Mouse (Mus musculus) testis, adult 2 months (tissue): ENCODE results near the gene Sorcs2. TPM values are rescaled to one million over a fixed set of nuclear protein-coding genes. Genes with fewer than 3 reads are reported as not detected.

Experiments used
- H3K27ac ChIP-seq: fragments of 200-500 bp; 2 replicates; pipeline ENCODE4 v1.5.1; 2012; ENCODE audit warnings: low read depth, low read length; ENCODE audit not compliant: control insufficient read depth, insufficient read depth
- H3K27me3 ChIP-seq: fragments of 200-500 bp; 2 replicates; pipeline ENCODE4 v1.6.1; 2012; ENCODE audit warnings: mild to moderate bottlenecking, low read length, moderate library complexity; ENCODE audit not compliant: control insufficient read depth, insufficient read depth
- H3K36me3 ChIP-seq: fragments of 200-500 bp; 2 replicates; pipeline ENCODE4 v1.6.1; 2012; ENCODE audit warnings: mild to moderate bottlenecking, low read length; ENCODE audit not compliant: control insufficient read depth, insufficient read depth
- H3K4me1 ChIP-seq: fragments of 200-500 bp; 2 replicates; pipeline ENCODE4 v1.6.1; 2012; ENCODE audit warnings: low read length; ENCODE audit not compliant: control insufficient read depth, insufficient read depth
- H3K4me3 ChIP-seq: fragments of 200-500 bp; 2 replicates; pipeline ENCODE4 v1.5.1; 2012; ENCODE audit warnings: low read depth, mild to moderate bottlenecking, low read length, moderate library complexity, mixed read lengths; ENCODE audit not compliant: control insufficient read depth
- CTCF ChIP-seq: fragments of 200-500 bp; IDR thresholded peaks from 2 replicates; pipeline ENCODE4 v1.5.1; 2012; ENCODE audit warnings: low read depth, mild to moderate bottlenecking, inconsistent platforms, low read length, moderate library complexity; ENCODE audit not compliant: control insufficient read depth, insufficient read depth, insufficient replicate concordance
- POLR2A ChIP-seq: fragments of 200-500 bp; IDR thresholded peaks from 2 replicates; pipeline ENCODE4 v1.6.1; 2012; ENCODE audit warnings: low read depth, mild to moderate bottlenecking, inconsistent platforms, low read length, moderate library complexity; ENCODE audit not compliant: control insufficient read depth
- polyA plus RNA-seq: library from polyadenylated mRNA; depleted of rRNA; stranded (reverse); fragments of >200 nt; gene quantifications from 2 replicates; pipeline ENCODE4 v1.2.3, GENCODE M21; 2012

The Sorcs2 gene
- polyA plus RNA-seq, 1 experiment = 13.8 TPM

DNA sequence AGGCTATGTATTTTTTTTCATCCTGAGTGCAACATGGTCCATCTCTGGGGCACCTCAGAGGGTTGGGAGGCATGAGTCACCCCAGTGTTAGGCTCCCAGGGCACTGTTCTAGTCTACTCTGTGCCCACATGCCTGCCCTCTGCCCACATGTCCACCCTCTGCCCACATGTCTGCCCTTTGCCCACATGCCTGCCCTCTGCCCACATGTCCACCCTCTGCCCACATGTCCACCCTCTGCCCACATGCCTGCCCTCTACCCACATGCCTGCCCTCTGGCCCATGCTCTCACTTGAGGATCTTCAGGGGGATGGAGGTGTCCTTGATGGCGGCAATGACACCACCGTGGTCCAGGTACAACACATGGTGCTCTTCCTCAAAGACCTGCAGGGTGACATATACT is 354.8 kb downstream of the Sorcs2 start:
- TF ChIP-seq POLR2A (no peak), CTCF (no peak)
- Histone ChIP-seq H3K27me3 (no peaks in the 10 kb centered on the region), H3K4me3 (no peak overlapping the region), H3K27ac (no peak overlapping the region), H3K36me3 (no peaks in the 10 kb centered on the region), H3K4me1 (peaks cover 2% of the 10 kb centered on the region; the same call in 1 of the 2 replicates)

GRCm38 (mm10) chr5:36041756-36042155 is 356.2 kb downstream of the Sorcs2 start:
- Histone ChIP-seq H3K4me1 (peaks cover 2% of the 10 kb centered on the region; the same call in 1 of the 2 replicates), H3K27ac (no peak overlapping the region), H3K27me3 (no peaks in the 10 kb centered on the region), H3K36me3 (no peaks in the 10 kb centered on the region), H3K4me3 (no peak overlapping the region)
- TF ChIP-seq POLR2A (no peak), CTCF (no peak)

DNA sequence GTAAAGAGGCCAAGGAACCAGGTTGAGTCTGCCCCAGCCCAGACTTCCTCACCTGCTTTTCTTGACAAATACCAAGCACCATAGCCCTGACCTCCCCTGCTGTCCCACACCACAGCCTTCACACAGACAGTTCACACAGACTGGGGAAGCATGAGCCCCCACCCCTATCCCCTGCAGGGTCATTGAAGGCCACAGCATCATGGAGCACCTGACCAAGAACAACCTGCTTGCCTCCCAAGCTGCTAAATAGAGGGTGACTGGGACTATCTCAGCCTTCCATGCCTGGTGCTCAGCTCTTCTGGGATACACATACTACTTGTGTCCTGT is 356.7 kb downstream of the Sorcs2 start:
- Histone ChIP-seq H3K27me3 (no peaks in the 10 kb centered on the region), H3K4me1 (peaks cover 2% of the 10 kb centered on the region; the same call in 1 of the 2 replicates), H3K4me3 (no peak overlapping the region), H3K27ac (no peak overlapping the region), H3K36me3 (no peaks in the 10 kb centered on the region)
- TF ChIP-seq POLR2A = no peak
- no peak for TF ChIP-seq CTCF

DNA sequence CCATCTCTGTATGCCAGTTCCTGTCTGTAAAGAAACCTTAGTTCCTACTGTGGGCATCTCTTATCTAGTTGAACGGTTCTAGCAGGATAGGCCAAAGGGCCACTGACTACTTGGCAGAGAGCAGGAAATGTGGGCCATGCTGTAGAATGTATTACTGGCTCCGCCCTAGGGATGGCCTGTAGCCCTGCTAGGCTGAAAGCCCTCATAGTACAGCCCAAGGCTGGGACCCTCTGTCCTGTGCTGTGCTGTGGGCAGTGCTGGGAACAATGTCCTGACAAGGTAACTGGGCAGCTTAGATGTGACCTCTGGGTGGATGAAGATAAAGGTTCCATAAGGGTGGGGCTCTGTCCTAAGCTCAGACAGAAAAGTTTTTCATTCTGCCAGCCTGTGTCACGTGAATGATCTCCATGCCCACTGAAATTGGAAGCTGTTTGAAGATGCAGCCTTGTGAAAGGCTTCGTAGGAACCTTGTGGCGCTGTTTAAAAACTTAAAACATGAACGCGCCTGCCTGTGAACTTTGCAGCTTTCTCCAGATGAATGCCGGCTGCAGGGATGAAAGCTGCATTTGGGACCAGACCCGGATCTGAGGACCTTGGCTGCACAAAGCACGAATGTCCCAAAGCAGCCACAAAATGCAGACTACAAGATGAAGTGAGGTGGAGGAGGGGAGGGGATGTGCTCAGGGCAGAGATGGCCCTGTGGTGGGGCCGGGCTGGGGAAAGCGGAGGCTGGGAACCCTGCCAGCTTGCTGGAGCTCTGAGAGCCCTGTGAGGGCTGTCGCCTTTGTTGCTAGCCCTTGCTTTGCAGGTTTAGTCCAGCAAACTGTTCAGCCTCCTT is 357.3 kb downstream of the Sorcs2 start:
- H3K4me1 ChIP-seq = peaks cover 2% of the 10 kb centered on the region; the same call in 1 of the 2 replicates
- H3K4me3 ChIP-seq = no peak overlapping the region
- TF ChIP-seq CTCF (no peak), POLR2A (no peak)
- H3K27me3 ChIP-seq = no peaks in the 10 kb centered on the region
- H3K36me3 ChIP-seq = no peaks in the 10 kb centered on the region
- H3K27ac ChIP-seq = no peak overlapping the region

DNA sequence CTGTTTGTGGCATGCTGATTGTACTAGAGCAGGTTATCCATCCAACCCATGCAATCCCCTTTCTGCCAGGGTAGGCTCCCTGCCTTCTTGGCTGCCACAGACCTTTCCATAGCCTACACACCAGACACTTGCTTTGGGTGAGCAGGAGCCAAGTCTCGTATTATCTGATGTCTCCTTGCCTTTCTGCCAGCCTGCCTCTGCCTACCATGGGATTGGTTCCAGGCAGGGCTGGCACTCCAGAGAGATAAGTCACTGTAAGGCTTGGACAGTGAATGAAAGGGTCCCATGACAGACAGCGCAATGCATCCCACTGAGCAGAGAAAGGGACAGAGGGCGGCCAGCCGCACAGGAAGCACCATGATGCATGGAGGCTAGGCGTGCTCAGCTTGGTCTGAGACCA is 358.3 kb downstream of the Sorcs2 start:
- Histone ChIP-seq H3K4me1 (peaks cover 2% of the 10 kb centered on the region; the same call in 1 of the 2 replicates), H3K27me3 (no peaks in the 10 kb centered on the region), H3K4me3 (no peak overlapping the region), H3K36me3 (no peaks in the 10 kb centered on the region), H3K27ac (no peak overlapping the region)
- TF ChIP-seq CTCF (no peak), POLR2A (no peak)

GRCm38 (mm10) chr5:36033531-36034426 is 364.2 kb downstream of the Sorcs2 start:
- H3K4me1 ChIP-seq = no peaks in the 10 kb centered on the region
- H3K27ac ChIP-seq = no peak overlapping the region
- H3K36me3 ChIP-seq = no peaks in the 10 kb centered on the region
- TF ChIP-seq CTCF (peak; percentile 62; the same call in 1 of the 2 replicates), POLR2A (no peak)
- no peak overlapping the region for H3K4me3 ChIP-seq
- no peaks in the 10 kb centered on the region for H3K27me3 ChIP-seq

DNA sequence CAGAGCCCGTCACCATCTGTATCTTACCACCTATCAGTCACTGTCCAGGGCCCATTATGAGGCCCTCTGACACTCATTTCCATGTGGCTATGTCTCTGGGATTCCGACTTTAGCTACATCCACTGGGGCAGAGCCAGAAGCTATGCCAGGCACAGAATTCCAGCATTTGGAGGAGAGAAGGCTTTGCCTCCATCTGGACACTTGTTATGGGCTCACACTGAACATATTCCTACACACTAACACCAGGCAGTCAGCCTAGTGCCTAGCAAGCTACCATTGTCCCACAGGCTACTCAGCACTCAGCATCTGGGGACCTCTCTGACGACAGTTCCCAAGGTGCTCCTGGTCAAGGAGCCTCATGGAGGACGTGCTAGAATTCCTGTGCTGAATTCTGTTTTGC is 372.9 kb downstream of the Sorcs2 start:
- H3K4me3 ChIP-seq = no peak overlapping the region
- TF ChIP-seq CTCF (no peak), POLR2A (no peak)
- no peaks in the 10 kb centered on the region for H3K36me3 ChIP-seq
- no peak overlapping the region for H3K27ac ChIP-seq
- no peaks in the 10 kb centered on the region for H3K4me1 ChIP-seq
- H3K27me3 ChIP-seq = no peaks in the 10 kb centered on the region
